Mouse (Mus musculus): ENCODE results near the gene Mob3b.
"Not testable (repeated sequence)": the region's sequence is repeated elsewhere in the genome, so short reads cannot be mapped to it uniquely, and the experiment has no call there.

Mob3b gene

DNA sequence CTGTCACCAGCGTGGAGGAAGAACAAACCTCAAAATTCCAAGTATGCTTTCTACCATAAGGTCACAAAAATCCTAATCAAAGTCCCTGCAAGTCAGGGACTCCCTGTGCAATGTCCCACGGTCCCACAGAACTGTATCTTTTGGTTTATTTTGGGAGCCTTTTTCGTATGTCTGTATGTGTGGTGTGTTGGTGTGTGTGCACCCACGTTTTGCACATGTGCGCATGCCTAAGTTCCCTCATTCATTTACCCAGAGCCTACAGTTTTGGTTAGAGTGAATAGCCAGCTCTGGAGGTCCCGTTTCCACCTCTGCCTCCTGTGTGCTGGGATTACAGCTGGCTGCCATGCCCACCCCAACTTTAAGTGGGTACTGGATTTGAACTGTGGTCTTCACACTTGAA is 189.7 kb downstream of the Mob3b start:
- DNase-seq (ENCODE audit: low spot score in 2 of 2) = no peak

DNA sequence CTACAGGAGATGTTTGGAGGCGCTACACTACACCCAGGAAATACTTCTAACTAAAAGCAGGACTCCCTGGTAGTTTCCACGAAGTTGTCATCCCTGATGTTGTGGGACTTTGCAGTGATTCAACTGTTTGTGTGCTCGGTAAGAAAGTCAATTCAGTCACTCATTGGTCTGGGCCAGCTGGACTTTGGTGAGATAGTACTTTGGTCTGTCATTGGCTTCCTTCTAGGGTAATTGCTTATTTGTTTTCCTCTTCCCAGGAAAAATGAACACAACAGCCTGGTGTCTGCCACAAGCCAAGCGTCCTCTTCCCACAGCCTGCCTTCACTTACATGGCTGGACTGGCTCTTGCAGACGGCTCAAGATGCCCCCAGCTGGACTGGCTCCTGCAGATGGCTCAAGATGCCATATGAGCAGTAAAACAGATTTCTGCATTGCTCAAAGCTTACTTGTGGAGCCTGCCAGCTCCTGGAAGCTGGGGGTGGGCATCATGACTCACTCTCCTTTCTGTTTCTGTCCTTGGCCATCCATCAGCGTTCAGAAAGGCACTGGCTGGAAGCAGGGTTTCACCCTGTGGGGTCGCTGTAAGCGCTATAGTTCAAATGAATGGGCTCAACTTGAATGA is 190.8 kb downstream of the Mob3b start:
- no peak for DNase-seq (ENCODE audit: low spot score in 2 of 2)

DNA sequence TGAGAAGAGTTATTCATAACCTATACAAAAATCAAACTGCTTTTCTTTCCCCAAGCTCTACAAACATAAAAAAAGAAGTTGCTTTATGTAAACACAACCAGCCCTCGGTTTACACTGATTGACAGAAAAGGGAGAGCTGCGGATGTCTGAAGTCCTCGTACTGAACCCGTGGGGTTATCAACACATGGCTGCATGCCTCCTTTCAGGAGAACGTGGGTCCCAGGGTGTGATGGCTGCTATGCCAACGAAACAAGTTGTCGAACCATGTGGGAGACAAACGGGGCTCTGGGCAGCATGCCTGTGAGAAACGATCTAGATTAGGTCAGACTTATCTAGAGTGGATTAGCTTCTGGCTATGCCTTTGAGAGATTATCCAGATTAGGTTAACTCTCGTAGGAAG is 192.4 kb downstream of the Mob3b start:
- DNase-seq (ENCODE audit: low spot score in 2 of 2) = no peak

DNA sequence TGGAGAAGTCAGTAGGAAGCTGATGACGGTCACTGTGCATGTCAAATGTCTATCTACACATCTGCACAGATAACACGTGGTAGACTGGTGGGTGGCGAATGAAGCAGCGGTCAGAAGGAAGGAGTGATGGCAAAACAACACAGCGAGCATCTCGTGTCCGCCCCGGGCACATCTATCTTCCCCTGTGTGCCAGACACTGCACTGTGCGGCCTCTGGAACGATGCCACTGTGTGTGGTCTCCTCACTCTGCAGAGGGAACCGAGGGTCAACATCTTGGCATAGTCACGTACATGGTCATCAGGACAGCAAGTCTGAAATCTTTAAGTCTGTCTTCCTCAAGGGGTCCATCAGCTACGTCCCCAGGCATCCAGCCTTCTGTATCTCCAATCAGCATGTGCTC is 193.3 kb downstream of the Mob3b start:
- DNase-seq (ENCODE audit: low spot score in 2 of 2) = no peak

DNA sequence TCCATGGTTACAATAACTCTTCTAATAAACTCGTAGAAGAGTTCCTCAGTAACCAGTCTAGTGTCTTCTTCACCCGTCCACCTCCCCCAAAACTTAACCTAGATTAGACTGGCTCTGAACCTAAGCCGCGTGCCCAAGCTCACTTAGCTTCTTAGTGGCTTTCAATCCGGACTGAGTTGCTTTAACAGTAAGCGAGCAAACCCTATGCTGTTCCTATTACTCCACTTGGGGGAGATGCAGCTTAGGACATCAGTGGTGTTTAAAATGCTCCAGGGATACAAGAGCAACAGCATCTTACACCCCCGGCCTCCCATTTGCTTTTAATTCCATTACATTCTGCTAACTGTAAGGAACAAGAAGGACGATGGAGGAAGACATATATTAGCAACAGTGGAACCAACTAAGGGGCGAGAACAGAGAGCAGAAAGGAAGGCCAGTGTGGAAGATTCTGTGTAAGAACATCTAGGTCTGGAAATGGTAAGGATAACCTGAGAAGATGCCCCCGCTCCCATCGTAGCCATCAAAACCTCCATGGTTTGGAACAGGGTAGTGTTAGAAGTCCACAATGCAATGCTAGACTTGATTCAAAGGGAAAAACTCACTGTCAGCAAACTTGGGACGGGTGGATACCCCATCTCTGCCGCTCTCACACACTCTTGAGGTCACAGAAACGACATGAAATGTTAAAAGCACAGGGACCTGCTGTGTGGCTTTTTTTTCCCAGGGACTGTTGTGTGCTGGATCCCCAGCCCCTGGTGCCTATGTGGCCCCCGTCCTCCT is 196.3 kb downstream of the Mob3b start:
- no peak for DNase-seq (ENCODE audit: low spot score in 2 of 2)

DNA sequence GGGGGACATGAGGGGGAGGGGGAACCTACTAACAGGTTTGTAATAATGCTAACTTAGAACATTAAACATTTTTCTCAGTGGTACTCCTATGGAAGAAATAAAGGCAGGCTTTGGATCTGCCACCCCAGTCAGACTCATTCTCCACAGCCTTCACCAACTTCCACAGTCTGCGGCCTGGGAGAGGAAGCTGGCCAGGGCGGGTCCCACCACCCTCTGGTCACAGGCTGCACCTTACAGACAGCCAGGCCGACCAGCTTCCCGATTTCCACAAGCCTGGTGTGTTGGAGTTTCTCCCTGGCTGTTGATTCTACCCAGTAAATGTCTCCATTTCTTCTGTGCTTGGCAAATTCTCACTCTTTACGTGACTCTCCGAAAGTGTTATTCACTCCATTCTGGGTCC is 197.8 kb downstream of the Mob3b start:
- DNase-seq (ENCODE audit: low spot score in 2 of 2) = no peak

DNA sequence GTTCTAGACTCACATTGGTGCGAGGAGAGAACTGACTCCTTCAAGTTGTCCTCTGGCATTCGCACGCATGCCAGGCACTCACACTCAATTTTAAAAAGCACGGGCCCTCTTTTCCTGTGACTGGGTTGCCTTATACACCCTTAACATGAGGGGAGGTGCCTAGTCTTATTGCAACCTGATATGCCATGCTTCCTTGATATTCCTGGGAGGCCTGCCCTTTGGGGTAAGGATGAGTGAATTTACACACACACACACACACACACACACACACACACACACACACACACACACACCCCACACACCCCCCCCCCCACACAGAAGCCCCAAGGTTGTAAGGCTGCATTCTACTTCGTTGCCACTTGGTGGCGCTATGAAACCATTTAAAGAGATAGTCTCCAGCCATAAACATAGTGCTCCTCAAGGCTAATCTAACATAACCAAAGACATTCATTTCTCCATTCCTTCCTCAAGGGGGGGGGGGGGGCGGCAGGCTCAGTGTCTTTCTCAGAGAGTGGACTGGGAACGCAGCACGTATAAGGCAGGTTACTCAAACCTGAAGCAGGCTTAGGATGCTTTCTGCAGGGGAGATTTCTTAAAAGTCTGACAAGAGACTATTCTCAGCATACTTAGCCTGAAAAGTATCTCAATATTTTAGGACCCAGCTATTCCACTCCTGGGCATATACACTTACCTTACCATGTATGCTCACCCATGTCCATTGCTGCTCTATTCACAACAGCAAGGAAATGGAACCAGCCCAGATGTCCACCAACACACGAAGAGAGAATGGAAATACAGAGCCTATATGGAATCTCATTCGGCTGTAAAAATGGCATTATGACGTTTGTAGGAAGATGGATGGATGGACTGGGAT is 198.9 kb downstream of the Mob3b start:
- peak; percentile 23 to 36 for DNase-seq (ENCODE audit: low spot score in 2 of 2)

DNA sequence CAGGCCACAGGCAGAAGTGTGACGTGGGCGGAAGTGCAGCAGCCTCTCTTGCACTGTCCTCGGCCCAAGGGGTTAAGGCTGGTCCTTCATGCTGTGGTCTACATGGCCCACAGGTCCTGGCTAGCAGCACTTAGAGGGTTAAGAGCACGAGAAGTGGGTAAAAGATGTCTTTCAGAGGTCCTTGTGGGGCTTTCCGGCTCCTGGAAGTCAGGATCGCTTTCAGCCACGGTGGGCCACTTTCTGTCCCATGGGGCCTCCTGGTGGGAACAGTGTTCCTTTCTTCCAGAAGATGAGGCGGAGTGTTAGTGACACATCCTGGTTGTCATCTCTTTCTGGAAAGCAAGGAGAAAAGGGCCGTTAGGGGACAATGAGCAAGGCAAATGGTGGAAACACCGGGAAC is 203.6 kb downstream of the Mob3b start:
- DNase-seq (ENCODE audit: low spot score in 2 of 2) = no peak

DNA sequence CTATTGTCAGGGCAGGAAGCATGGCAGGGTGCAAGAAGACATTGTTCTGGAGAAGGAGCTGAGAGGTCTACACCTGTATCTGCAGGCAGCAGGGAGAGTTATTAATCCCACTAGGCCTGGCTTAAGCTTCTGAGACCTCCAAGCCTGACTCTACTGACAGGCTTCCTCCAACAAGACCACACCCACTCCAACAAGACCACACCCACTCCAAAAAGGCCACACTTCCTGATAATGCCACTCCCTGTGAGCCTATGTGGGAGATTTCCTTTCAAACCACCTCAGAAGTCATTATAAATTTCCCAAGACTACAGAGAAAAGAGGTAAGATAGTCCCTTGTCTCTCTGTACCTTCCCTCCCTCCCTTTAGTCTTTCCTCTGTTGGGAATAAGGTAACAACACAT is 210.1 kb downstream of the Mob3b start:
- DNase-seq (ENCODE audit: low spot score in 2 of 2) = no peak

DNA sequence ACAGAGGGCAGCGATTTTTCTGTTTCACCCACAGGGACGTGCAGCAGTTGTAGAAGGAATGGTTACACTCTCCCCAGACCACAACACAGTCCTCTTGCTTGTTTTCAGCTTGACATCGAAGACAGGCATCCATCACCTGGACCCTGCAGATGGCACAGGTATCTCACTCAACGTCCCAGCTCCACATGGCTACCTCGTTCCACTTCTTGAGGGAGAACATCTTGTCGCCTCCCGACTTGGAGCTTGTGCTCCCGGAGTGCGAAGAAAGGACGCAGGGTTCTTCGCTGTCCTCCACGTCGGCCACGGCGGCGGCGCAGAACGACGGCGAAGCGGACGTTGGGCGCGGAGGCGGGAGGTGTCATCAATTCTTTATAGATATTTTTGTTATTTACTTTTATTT is 216.2 kb downstream of the Mob3b start:
- no peak for DNase-seq (ENCODE audit: low spot score in 2 of 2)

DNA sequence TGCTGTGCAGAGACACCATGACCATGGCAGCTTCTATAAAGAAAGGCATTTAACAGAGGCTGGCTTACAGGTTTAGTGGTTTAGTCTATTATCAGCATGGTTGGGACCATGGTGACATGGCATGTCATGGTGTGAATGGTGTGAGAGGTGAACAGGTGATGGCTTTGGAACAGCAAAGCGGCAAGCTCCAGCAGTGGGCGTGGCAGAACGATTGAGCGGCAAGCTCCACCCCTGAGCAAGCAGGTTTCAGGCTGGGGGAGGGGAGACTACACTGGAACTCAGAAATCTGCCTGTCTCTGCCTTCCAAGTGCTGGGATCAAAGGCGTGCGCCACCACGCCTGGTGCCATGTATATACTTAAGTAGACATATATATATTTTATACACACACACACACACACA is 228.9 kb downstream of the Mob3b start:
- not testable (repeated sequence) for DNase-seq (ENCODE audit: low spot score in 2 of 2)

DNA sequence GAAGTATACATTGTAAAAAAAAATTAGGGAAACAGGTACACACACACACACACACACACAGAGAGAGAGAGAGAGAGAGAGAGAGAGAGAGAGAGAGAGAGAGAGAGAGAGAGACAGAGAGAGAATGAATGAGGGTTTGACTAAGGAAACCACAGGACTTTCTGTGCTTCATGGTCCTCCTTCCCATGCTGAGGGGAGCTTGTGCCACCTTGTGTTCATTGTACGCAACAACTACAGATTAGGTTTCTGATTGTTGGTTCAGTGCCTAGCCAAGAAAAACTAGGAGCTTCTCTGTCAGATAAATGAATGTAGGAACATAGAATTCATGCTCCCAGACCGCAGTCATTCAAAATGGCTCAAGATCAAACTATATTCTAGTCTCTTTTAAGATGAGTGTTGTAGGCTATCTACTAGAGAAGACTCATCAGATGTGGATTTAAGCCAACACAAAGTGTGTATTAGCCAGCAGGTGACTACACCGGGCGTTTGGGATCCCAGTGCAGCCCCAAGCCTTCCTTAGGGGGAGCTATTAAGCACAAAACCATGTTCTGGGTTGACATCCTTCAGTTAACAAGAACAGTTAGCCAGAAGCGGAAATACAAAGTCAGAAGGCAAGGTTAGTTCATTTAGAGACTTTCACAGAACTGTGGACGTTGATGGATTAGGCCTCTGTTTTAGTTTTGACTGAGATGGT is 235.0 kb downstream of the Mob3b start:
- DNase-seq (ENCODE audit: low spot score in 2 of 2) = peak; percentile 16 to 37

DNA sequence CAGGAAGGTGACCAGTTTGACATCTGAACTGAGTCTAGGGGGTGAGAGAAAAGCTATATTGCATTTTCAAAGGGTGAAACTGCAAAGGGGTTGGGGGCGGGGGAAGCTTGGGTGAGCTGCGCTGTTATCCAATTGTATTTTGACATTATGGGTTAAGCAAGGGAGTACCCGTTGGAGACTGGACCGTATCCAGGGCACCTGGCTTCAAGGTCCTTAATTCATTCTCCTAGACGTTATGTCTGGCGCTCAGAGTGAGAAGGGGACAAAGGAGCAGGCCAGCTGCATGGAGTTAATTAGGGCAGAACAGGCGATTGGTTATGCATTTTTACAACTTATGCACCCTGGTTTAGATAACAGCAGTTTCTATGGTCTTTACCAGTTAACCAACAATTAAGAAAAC is 239.9 kb downstream of the Mob3b start:
- no peak for DNase-seq (ENCODE audit: low spot score in 2 of 2)

DNA sequence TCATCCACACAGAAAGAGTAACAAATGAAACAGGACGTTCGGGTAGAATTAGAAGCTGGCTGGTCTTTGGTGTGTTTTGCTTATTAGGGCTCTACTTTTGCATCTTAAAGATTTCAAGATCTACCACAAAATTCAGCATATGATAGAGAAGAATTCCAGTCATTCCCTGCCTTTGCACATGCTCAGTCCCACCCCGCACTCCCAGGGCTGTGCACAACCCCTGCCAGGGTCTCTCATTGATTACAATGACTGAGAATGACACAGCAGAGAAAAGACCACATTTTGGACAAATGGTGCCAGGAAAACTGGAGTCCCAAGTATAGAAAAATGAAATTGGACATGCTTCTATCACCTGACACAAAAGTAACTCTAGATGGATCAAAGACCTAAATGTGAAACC is 245.1 kb downstream of the Mob3b start:
- no peak for DNase-seq (ENCODE audit: low spot score in 2 of 2)

DNA sequence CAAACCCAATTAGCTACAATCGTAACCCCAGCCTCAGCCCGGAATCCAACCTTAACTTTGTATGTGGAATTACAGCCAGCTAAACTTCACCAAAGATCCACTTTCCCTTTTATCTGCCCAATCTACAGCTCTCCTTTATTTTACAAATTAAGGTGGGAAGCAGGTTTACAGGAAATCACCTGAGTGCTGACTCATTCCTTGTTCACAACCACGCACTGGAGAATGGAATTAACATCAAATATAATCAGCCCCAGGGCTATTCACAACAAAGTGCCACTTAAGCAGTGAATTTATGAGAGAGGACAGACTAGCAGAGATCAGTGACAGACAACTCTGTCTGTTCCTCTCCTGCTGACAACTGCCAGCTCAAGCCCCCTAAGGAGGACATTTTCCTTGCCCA is 245.9 kb downstream of the Mob3b start:
- no peak for DNase-seq (ENCODE audit: low spot score in 2 of 2)

DNA sequence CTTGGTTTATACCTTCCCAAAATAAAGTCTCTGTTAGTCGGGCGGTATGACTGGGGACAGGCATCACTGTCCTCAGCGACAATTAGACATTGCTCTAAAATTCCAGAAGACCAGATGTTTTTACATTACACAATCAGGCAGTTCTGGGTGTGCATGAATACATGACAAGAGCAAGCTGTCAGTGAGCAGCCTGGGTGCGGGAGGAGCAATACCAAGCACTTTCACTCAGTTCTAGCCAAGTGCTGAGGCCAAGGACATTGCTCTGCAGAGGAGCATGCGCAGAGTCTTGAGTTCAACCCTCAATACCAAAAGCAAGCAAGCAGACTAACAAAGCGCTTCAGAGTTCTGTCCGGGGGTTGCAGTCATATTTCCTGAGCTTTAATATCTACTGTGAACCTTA is 249.2 kb downstream of the Mob3b start:
- DNase-seq (ENCODE audit: low spot score in 2 of 2) = no peak

DNA sequence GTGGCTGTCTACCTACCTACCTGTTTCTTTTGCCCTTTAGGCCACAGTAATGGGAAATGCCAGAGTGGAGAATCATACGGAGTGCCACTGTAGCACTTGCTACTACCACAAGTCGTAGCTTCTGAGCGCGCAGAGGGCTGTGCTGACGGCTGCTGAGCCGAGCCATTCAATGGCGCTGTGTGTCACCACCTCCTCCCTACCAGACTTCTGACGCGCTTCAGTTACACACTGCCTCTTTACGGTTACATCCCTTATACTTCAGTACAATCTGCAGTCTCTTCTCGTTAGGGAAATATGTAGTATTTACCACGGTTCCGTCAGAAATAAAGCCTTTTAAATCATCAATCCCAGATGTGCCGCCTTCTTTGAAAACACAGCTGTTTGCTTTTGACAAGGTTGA is 250.3 kb downstream of the Mob3b start:
- no peak for DNase-seq (ENCODE audit: low spot score in 2 of 2)

DNA sequence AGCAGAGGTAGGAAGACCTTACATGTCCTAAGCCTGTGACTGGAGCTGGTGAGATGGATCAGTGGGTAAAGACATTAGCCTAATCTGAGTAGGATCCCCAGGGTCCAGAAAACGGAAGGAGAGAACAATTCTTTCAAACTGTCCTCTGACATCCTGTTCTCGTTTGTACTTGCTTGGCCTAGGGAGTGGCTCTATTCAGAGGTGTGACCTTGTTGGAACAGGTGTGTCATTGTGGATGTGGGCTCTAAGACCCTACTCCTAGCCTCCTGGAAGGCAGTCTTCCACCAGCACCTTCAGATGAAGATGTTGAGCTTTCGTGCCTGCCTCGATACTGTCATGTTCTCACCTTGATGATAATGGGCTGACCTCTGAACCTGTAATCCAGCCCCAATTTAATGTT is 251.1 kb downstream of the Mob3b start:
- DNase-seq (ENCODE audit: low spot score in 2 of 2) = no peak

DNA sequence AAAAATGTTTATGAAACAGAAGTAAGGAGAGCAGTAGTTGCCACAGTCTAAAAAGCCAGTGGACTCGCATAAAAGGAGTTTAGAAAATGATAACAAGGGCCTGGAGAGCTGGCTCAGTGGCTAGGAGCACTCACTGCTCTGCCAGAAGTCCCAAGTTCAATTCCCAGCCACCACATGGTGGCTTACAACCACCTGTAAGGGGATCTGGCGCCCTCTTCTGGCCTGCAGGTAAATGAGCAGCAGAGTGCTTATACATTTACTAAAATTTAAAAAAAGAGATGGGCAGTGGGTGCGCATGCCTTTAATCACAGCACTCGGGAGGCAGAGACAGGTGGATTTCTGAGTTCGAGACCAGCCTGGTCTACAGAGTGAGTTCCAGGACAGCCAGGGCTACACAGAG is 251.9 kb downstream of the Mob3b start:
- DNase-seq (ENCODE audit: low spot score in 2 of 2) = peak; percentile 14 to 34

DNA sequence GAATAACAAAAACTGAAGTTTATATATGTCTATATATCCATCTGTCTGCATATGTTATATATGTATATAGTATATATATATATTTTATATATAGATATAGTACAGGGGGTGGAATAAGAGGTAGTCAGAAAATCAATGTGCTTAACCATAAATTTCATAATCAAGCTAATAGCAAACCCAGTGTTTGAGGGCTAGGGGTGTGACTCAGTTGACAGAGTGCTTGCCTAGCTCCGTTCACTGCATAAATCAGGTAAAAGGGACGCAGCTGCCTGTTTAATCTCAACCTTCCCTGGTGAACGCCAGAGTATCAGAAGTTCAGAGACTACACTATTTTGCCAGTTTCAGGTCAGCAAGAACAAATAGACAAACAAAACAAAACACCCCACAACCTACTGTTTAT is 255.7 kb downstream of the Mob3b start:
- DNase-seq (ENCODE audit: low spot score in 2 of 2) = not testable (repeated sequence)

DNA sequence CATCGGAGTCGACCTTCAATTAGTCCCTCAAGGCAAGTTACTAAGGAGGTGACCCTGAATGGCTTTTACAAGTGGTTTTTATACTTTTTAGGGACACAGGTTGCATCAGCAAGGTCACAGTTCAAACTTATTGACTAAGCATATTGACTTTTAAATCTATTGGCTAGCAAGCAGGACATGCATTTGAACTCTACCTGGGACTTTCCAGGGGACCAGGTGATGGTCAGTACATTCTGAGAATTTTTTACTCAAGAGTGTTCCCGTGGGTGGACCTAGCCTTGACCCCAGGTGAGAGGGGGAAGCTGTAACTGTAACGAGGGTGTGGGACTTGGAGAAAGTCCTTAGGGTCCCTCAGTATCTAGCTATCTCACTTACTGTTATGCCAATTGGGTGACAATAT is 256.1 kb downstream of the Mob3b start:
- DNase-seq (ENCODE audit: low spot score in 2 of 2) = no peak

DNA sequence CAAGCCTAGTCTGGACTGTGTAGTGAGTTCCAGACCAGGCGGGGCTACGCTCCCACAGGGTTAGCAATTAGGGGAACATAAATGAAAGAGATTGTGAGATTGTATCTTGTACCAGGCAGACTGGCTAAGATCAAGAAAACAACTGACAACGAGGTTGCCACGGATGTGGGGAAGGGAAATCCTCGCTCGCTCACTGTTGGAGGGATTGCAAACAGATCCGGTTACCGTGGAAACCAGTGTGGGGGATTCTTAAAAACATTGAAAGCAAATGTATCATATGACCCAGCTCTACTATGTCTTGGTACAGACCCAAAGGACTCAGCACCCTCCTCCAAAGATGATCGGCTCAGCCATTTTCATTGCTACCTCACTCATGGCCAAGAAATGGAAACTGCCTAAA is 257.1 kb downstream of the Mob3b start:
- DNase-seq (ENCODE audit: low spot score in 2 of 2) = no peak
